Mouse (Mus musculus) embryo, embryonic 9.5 days (tissue): ENCODE data around the gene Slc11a2.

ENCODE experiments used
- DNase-seq: peaks from one replicate; pipeline ENCODE4 v3.0.0-alpha.2; 2017; ENCODE audit errors: extremely low spot score

Gene Slc11a2

DNA sequence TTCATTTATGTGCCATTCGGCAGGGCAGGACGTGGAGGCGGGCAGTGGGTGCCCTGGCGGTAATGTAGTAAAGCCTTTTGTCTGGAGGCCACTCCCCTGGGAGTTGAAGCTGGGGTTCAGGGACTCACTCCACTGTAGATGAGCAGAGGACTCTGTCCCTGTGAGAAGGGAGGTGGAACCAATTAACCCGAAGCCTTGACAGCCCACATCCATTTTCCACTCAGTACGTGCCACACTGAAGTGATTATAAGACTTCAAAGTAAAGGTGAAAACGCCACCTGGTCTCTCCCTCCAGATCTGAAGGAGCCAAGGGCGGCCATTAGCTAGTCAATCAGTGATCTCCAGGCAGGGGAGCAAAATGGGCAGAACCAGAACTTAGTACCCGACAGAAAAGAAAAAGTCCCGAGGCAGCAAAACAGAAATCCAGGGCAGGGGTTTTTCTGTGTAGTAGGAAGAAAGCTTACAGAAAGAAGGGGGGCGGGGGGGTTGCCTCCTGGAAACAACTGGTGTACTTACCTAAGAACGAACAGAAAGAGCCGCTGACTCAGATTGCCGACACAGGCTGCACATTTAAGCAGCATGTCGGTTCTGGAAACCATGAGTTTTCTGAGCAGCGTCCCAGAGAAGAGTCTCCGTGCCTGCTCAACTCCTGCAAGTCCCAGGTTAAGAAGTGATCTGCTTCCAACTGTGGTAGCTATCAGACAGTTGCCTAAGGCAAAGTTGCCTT, at the start of gene Slc11a2:
Slc11a2 (minus strand) TSS at position 677 of the 727 bp plus-strand sequence.
- no peak for DNase-seq

DNA sequence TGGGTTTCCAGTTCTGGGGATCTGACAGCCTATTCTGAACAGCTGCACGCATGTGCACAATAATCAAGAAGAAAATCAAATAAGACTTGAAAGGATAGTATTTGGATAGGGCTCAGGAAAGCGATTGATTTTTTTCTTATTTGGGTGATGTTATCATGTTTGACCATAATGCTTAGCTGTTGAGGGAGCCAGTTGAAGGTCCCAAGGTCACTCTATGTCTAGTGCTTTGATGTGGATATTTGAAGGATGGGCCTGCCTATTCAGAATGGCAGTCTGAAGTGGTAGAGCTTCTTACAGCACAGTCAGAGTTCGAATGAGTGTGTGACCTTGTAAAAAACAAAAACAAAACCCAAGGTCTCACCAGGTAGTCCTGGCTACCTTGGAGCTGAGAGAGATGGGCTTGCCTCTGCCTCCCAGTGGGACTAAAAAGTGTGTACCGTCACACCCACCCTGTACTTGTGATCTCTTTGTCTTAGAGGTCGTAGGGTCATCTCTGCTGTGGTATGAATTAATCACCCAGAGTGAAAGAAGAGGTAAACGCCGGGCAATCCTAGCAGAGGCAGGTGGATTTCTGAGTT, 49.1 kb upstream of the Slc11a2 start:
- no peak for DNase-seq

DNA sequence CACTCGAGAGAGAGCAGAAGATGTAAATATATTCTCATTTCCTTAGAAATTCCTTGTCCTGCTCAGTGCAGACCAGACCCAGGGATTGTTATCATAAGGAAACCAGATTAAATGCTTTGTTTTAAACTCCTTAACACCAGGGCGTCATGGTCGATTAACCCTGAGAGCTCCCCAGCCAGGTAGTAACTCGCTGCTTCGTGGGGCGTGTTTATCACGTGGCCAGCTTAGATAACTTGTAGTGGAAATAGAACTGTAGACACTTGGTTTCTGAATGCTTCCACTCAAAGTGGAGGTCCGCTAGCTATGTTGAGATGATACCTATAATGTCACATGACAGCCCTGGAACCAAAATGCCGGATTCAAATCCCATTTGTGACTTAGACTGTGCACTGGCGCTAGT, 45.2 kb upstream of the Slc11a2 start:
- no peak for DNase-seq

DNA sequence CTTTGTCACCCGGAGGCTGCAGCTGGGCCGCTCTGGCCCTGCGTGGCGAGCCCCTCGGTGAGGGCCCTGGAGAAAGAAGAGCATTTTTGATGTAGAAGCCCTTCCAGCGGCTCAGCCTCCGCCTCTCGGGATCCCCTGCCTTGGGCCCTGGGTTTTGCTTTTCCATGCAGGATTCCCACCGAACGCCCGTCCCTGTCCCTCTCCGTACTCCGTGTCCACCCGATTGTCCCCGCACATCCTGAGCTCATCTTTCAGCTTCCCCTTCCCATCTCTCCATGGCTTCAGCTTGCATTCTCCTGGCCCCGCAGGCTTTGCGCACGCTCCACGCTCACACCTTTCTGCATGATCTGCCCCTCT, 44.3 kb upstream of the Slc11a2 start:
- no peak for DNase-seq

DNA sequence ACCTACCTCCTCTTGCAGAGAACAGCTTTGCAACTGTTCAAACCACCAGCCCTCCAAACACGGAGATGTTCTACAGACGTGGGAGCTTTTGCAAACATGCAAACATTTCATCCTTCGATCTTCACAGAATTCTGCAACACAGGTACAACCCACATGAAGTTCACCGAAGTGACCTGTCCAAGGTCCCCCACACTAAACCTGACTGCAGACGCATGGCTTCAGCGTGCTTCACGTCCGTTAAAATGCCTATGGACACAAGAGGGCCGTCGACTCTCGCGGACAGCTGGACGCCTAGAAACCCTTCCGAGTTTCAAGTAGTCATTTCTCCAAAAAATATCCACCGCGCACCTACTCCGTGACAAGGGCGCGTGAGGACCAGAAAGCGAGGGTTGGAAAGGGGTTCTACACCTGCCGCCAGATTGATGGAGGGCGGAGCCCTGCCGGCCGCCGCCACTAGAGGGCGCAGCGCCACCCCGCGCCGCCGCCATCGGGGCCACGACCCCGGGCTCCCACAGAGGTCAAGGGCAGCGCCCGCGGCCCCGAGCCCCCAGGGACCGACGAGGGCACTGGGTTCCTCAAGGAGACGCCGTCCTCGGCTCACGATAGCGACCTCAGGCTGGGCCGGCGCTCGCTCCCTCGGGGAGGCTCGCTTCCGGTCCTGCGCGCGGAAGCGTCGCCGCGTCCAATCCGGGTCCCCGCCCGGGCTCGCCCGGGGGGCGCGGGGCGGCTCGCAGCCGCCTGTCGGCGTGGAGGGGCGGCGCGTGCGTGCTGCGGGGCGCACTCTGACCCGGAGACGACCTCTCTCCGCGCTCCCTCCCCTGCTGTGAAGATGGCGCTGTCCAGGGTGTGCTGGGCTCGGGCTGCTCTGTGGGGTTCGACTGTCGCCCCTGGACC, 43.7 kb upstream of the Slc11a2 start, which contains the start of gene Letmd1:
Letmd1 (plus strand) TSS at position 729 of the 894 bp plus-strand sequence.
- DNase-seq, result peak; percentile 86

DNA sequence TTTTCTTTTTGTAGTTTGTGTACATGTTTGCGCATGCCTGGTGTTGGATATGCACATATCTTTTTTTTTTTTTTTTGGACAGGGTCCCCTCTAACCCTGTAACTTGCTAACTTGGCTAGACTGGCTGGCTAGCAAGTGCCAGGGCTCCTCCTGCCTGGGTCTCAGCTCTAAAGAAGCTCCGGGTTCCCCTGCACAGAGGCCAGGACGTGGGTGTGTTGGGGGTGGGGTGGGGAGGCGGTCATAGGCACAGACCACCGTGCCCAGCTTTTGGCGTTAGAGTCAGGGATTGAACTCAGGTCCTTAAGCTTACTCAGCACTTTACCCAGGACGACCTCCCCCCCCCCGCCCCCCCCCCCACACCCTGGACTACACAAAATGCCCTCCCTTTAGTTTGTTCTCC, 42.9 kb upstream of the Slc11a2 start:
- DNase-seq, result no peak

DNA sequence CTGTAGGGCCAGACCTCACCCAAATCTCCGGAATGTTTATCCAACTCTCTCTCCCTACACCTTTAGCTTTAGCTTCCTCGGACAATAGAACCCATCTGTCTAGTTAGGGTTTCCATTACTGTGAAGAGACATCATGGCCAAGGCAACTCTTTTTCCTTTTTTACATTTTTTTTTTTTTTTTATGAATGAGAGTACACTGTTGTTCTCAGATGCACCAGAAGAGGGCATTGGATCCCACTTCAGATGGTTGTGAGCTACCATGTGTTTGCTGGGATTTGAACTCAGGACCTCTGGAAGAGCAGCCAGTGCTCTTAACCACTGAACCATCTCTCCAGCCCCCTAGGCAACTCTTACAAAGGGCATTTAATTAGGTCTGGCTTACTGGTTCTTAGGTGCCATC, 40.6 kb upstream of the Slc11a2 start:
- no peak for DNase-seq

DNA sequence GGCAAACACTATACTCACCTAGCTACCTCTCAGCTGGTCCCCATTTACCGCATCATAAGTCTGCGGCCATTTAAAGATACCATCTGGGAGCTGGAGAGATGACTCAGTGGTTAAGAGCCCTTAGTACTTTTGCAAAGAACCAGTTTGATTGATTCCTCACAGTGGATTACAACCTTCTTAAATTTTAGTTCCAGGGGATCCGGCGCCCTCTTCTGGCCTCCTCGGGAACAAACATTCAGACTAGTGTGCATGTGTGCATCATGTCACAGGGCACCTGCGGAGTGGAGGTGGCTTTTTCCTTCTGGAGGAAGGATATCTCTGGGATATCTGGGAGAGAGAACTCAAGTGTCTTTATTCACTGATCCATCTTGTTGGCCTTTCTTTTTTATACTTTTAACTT, 38.8 kb upstream of the Slc11a2 start:
- peak; percentile 55 for DNase-seq

DNA sequence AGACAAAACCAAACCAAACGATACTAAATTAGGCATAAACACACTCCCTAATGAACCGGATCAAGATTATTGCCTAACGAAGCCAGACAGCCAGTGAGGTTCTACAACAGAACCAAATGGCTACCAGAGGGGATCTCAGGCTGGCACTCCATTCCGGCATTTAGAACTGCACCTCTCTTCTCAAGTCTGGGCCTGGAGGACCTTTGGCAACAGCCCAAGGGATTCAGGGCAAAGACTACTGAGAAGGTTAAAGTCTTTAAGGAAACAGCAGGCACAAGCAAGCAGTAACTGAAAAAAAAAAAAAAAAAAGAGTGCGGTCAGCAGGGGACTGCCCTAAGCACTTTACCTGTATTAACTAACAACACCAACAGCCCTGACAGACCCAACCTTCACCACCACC, 37.2 kb upstream of the Slc11a2 start:
- no peak for DNase-seq

DNA sequence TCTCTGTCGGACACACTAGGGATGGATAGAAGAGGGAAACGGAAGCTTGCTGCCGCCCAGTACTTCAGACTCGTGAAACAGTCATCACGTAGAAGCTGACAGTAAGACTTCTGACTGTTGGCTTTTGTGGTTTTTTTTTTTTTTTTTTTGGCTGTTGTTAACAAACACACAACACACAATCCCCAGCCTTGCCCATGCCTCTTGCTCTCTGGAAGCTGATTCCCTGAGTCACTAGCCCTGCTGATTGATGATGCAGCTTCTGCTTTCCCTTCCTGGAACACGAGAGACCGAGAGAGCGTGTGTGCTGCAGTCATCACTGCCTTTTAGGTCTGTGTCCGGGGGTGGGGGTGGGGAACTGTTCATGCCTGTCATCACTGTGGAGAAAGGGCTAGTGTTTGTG, 36.8 kb upstream of the Slc11a2 start:
- DNase-seq, result no peak

DNA sequence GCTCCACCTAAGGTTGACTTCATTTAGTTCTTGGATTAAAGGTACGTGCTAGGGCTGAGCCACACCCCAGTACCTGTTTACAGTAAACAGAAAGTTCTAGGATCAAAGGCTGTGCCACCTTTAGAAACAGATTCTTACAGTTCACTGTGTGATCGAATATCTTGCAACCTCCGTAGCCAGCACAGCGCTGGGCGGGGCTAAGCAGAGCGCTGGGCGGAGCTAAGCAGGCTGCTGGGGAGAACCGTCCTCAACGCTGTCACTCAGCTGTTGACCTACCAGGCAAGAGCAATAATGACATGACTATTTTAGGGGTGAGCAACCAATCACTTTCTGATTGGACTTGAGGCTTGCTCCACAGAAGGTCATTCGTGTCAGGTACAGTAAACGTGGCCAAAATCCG, 36.1 kb upstream of the Slc11a2 start:
- peak; percentile 31 for DNase-seq

DNA sequence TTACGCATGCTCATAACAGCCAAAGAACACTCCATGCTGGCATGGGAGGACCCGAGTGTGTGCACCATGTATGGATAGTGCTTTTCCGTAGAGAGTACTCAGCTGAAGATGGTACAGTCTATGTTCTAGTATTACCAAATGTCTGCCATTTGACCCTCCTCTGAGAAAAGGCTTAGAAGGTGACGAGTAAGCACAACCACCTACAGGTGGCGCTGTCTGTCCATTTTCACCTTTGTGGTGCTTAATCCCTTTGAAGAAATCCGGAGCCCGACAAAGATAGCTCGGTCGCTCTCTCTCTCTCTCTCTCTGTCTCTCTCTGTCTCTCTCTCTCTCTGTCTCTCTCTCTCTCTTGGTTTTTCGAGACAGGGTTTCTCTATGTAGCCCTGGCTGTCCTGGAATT, 33.2 kb upstream of the Slc11a2 start:
- peak; percentile 55 for DNase-seq

DNA sequence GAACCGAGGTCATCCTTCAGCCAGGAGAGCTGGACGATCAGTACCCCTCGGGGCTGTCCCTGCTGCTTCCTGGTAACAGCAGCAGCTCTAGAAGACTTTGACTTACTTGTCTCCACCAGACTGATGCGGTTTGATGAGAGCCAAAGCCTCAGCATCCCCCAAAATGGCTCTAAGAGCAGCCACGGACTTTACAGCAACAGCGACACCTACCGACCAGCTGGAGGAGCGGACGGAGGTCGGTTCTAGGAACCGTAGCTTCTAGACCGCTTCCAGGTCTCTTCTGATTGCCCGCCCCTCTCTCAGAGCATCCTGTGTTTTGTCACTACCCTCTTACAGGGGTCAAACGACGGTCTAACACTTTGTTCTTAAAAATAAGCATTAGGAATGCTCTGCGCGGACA, 32.5 kb upstream of the Slc11a2 start:
- peak; percentile 76 for DNase-seq

DNA sequence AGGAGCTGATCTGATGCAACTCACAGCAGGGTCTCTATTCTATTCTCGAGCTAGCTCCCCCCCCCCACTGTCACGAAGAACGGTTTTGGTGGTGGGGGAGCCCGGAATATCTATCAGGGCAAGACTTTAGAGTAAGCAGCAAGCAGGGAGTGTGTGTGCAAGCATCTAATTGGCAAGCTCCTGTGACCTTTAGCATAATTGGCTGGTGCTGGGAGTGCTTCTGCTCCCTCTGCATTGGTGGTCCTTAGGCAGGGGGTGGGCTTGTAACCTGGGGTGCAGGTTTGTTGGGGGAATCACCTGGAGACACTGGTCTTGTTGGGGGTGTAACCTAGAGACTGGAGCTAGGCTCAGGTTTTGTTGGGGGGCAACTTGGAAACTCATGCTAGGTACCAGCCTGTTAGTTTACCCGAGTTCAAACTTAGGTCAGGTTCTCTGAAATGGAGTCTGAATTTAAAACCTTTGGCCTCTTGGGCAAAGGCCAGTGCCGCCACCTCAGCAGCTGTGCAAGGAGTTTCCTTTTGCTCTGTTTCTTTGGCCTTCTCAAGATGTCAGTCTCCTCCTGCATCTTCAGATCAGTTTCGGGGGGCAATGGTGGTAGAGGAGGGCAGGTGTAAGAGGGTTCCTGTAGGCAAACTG, 31.6 kb upstream of the Slc11a2 start:
- DNase-seq, result no peak

DNA sequence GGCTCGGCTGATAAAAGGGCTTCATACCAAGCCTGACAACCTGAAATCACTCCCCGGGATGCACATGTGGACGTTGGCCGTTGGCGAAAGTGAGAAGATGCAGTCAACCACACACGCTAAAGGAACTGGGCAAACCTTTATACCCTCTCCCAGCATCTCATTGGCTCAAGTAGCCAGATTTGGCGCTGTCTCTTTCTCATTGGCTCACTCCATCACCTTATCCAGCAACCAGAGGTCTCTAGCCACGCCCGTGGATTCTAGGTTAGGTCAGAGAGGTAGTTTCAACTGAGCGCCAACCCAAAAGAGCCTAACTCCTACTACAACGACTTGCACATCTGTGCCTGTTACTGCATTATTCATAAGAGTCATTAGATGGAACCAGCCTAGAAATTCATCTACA, 27.6 kb upstream of the Slc11a2 start:
- no peak for DNase-seq

DNA sequence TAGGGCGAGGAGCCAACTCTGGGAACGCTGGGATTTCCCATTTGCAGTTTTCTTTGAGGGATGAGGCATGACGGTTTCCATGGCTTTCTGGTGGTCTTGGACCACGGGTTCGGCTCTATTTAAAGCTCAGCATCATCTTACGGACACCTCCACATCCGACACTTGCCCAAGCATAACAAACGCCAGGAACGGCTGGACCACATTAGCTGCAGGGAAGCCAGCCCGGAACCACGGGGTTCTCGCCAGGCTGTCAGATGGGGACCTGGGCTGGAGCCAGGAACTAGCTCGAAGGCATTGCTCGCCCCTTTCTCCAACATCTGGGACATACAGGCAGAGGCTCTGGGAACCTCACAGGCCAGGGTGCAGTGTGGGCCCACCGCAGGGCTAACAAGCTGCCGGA, 26.4 kb upstream of the Slc11a2 start:
- DNase-seq, result no peak

DNA sequence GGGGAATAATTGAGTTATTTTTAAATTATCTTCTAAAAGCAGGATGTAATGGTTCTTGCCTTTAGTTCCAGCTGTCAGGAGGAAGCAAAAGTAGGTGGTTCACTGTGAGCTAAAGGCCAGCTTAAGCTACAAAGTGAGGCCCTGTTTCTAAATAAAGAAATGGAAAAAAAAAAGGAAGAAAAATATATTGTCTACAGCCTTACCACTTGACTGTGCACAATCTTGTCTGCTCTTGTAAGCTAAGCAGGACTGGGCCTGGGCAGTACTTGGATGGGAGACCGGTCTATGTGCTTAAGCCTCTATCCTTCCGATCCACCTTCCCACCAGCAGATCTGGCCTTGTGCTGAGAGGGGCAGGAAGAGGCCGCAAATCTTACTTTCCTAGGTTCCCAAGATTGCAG, 24.6 kb upstream of the Slc11a2 start:
- DNase-seq, result no peak

DNA sequence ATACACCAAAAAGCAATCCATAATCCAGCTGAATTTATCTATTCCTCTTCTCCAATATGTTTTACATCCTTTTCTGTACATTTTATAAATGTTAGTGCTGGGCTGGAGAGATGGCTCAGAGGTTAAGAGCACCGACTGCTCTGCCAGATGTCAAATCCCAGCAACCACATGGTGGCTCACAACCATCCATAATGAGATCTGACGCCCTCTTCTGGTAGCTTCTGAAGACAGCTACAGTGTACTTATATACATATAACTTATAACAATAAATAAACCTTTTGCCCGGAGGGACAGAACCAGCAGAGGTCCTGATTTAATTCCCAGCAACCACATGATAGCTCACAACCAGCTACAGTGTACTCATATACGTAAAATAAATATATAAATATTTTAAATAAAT, 23.7 kb upstream of the Slc11a2 start:
- DNase-seq, result no peak

DNA sequence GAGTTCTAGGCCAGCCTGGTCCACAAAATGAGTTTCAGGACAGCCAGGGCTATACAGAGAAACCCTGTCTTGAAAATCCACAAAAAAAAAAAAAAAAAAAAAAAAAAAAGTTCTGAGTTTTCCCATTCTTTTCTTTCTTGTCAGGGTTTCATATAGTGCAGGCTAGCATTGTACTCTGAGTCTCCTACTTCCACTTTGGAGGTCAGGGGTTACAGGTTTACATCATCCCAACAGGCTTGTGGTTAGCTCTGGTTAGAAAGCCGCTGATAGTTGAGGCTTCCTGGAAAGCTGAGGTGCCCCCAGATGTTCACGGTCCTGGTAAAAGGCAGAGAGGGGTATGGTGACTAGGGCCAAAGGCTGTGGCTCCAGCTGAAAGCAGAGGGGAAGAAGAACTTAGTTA, 22.0 kb upstream of the Slc11a2 start:
- DNase-seq, result no peak

DNA sequence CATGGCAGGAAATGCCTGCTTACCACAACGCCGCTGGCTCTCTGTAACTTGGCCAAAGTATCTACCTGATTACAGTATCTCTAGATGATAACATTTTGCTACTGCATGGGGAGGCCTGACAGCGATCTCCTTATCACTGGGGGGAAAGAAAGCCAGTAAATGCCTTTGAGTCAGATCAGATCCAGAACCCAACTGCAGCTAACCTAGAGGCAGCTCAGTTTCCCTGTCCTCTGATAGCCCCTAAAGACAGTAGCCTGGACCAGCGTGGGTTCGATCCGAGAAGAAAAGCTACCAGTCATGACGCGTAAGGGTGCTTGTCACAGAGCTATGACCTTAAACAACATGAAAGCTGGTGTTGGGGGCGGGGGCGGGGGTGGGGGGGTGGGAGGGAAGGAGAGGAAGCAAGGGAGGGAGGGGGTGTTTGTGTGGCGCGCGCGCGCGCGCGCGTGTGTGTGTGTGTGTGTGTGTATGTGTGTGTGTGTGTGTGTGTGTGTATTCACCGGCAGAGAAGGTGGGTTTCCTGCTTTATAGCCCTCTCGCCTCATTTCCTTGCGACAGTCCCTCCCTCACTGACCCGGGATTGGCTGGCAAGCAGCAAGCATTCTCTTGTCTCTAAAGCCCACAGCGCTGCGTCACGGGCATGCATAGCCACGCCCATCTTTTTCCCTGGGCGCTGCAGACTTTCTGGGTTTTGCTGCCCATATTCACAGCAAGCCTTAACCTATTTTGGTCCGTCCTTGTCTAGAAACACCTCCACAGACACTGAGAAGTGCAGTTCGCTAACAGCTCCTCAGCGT, 18.5 kb upstream of the Slc11a2 start:
- DNase-seq, result peak; percentile 87

DNA sequence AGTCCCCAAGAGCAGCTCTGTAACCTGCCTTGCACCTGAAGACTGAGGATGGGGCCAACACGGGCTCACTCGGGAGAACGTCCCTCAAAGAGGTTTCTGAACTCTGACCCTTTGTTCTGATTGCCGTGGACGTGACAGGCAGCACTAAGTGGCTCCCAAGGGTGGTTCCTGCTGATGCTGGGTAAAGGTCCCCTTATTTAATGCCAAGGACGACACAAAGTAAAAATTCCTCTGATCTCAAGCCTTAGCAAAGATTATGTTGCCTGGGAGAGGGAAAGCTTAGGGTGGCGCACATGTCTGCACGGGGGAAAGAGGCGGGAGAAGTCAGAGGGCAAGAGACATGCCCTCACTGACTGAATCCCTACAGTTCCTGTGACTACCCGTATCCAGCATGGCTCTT, 11.6 kb upstream of the Slc11a2 start:
- DNase-seq, result no peak

DNA sequence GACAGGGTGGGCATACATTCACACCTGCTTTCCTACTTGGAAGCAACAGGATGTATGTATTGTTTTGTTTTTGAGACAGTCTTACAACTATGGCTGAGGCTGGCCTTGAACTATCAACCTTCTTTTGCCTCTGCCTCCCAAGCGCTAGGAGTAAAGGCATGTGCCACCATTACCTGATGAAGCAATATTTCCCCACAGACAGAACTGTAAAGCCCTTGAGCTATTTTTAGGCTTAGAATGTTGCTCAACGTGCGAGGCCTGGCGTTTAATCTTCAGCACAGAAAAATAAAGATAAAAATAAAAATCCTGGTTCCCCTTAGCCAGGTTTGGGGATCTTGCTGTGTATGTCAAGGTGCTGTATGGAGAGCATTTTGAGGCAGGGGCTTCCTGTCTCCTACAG, 11.2 kb upstream of the Slc11a2 start:
- DNase-seq, result no peak
